Mouse (Mus musculus): Measurements from ENCODE around the gene Suox. TPM values are rescaled to one million over a fixed set of nuclear protein-coding genes. Genes with fewer than 3 reads are reported as not detected.
"Not testable (repeated sequence)": the region's sequence is repeated elsewhere in the genome, so short reads cannot be mapped to it uniquely, and the experiment has no call there.

Suox gene
- polyA plus RNA-seq (2016; fragmentation: Nextera tagmentation; extraction: Ambion mirVana): 10.4 and 10.5 TPM in 2 replicates

DNA sequence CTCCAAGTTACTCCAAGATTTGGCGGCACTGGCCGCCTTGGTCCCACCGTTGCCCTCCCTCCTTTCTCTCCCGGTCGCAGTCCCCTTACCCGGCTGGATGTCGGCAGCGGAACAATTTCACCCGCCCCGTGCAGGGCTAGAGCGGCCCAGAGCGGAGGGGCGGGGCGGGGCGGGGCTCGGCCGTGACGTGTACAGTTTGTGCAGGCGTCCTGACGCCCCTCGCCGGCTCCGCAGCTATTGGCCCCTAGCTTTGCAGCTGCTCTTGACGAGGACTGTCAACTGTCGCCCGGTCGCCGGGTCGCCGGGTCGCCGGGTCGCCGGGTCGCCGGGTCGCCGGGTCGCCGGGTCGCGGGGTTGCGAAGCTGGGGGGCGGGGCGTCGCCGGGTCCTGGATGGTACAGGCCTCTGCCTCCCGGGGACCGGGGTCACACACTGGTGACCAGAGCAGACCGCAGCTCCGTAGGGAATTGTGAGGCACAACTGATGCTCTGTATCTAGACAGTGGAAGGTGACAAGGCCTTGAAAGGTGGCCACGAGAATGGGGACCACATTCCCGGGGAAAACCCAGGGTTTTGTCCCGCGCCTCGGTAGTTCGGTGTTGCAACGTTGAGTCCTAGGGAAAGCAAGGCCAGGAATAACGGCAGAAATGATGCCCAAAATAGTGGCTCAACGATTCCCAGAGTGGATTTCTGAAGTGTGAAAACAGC lies at the start of gene Suox:
Suox (minus strand) TSS at position 311 of the 706 bp plus-strand sequence.
- peak; percentile 96 for ATAC-seq
- Histone ChIP-seq H3K9ac (peak within 1 kb of the TSS; percentile 78), H3K9me3 (replicated peaks) (no peaks in the 10 kb centered on the region), H3K4me3 (peak within 1 kb of the TSS; percentile 75), H3K27ac (peak within 1 kb of the TSS; percentile 80), H3K36me3 (peaks cover 8% of the 10 kb centered on the region), H3K4me2 (peak within 1 kb of the TSS; percentile 99), H3K4me1 (peaks cover 23% of the 10 kb centered on the region), H3K27me3 (replicated peaks) (peaks cover 47% of the 10 kb centered on the region)
- under 1% methylated on average over 45 of the region's 60 CpGs for WGBS (ENCODE audit: insufficient replicate concordance)

DNA sequence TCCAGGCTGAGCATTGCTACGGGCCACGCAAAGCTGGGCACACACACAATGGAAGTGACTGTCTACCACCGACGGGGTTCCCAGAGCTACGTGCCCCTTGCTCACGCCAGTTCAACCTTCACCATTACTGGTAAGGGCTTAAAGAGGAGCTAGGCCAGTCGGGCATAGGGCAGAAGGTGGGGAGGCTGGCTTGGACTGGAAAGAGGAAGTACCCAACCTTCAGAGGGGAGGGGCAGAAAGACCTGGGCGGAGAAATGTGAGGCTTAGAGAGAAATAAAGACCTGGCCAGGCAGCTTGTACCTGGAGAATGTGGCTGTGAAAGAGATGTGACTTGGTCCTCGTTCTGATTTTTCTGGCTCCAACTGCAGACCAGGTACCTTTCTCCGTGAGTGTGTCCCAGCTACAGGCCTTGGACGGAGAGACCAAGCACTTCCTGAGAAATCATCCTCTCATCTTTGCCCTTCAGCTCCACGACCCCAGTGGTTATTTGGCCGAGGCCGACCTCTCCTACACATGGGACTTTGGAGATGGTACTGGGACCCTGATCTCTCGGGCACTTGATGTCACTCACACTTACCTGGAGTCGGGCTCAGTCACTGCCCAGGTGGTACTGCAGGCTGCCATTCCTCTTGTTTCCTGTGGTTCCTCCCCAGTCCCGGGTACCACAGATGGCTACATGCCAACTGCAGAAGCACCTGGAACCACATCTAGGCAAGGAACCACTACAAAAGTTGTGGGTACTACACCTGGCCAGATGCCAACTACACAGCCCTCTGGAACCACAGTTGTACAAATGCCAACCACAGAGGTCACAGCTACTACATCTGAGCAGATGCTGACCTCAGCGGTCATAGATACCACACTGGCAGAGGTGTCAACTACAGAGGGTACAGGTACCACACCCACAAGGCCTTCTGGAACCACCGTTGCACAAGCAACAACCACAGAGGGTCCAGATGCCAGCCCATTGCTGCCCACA lies 42.0 kb upstream of the Suox start:
- ATAC-seq: peak; percentile 16; the same call in 1 of the 2 replicates
- Histone ChIP-seq H3K4me2 (no peak overlapping the region), H3K9me3 (replicated peaks) (no peaks in the 10 kb centered on the region), H3K4me1 (no peaks in the 10 kb centered on the region), H3K36me3 (no peaks in the 10 kb centered on the region), H3K9ac (no peak overlapping the region), H3K27ac (no peak overlapping the region), H3K4me3 (no peak overlapping the region), H3K27me3 (replicated peaks) (0 out of 2 replicates have a peak, but pooled peaks cover 6% of the 10 kb centered on the region)
- 65% methylated on average over 19 of the region's 19 CpGs for WGBS (ENCODE audit: insufficient replicate concordance)

DNA sequence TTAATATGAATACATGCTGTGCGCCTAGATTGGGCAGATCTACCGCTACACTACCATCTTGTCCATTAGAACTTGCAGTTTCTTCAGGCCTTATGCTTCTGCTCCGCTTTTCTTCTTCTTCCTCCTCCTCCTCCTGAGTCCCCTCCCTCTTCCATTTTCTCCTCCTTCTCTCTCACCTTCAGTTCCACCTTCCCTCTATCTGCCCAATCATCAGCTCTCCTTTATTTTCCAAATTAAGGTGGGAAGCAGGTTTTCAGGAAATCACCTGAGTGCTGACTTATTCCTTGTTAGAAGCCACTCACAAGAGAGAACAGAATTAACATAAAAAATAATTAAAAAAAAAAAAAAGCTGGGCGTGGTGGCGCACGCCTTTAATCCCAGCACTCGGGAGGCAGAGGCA lies 37.4 kb upstream of the Suox start:
- WGBS (ENCODE audit: insufficient replicate concordance): 82% methylated on average over 7 of the region's 7 CpGs
- H3K4me1 ChIP-seq; H3K4me3 ChIP-seq; H3K27ac ChIP-seq; H3K36me3 ChIP-seq; H3K4me2 ChIP-seq; H3K9me3 ChIP-seq (replicated peaks); H3K27me3 ChIP-seq (replicated peaks); ATAC-seq; H3K9ac ChIP-seq: not testable (repeated sequence)

DNA sequence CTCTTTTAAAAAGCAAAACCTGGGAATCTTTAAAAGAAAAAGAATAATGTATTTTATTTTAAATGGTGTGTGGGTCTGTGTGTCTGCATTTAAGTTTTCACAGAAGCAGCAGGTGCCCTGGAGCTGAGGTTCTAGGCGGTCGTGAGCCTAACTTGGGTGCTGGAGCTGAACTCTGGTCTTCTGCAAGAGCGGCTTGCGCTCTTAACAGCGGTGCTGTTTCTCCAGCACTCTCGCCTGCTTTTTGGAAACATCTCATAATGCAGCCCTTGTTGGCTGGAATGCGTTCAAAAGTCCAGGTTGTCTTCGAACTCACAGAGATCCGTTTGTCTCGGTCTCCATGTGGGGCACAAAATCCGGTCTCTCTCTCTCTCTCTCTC lies 31.4 kb upstream of the Suox start:
- Histone ChIP-seq H3K27me3 (replicated peaks) (no peaks in the 10 kb centered on the region), H3K36me3 (peaks cover 32% of the 10 kb centered on the region), H3K4me1 (peaks cover 42% of the 10 kb centered on the region), H3K9me3 (replicated peaks) (no peaks in the 10 kb centered on the region), H3K4me2 (peak overlapping the region; percentile 83), H3K27ac (peak overlapping the region; percentile 92), H3K4me3 (peak overlapping the region; percentile 88), H3K9ac (peak overlapping the region; percentile 81)
- 17% methylated on average over 11 of the region's 11 CpGs for WGBS (ENCODE audit: insufficient replicate concordance)
- ATAC-seq: peak; percentile 31; the same call in 1 of the 2 replicates

DNA sequence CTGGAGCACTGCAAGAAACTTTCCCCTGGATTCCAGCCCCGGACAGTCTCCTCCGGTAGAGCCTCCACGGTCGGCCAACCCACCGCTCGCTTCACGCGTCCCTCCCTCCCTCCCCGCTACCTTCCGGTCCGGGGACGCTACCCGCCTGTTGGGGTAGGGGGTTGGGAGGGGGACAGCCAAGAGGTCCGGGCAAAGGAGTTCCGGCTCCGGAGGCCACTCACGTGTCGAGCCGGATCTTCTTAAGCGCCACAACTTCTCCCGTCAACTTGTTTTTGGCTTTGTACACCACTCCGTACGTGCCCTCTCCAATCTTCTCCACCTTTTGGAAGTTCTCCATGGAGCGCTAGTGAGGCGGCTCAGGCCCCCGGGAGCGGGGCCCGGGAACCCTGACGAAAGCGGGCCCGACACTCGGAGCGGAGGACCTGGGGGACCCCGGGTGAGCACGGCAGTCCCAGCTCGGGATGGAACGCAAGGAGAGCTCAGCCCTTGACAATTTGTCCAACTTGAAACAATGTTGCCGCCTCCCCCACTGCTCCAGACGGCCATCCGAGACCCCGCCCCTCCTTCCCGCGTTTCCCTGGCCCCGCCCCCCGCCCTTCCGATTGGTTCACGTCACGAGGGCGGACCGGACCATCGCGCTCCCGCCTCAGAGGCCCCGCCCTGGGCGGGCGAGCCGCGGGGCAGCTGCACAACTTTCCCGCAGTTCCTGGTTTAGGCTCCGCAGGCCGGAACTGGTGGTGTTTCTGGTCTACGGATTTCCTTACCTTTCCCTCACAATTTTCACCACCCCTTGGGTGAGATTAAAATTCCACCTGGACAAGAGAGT lies 30.8 kb upstream of the Suox start, which contains the start of gene Cdk2:
Cdk2 (minus strand) TSS at position 541 of the 826 bp plus-strand sequence.
- Histone ChIP-seq H3K4me1 (peaks cover 48% of the 10 kb centered on the region), H3K36me3 (peaks cover 38% of the 10 kb centered on the region), H3K4me3 (peak within 1 kb of the TSS; percentile 88), H3K9ac (peak within 1 kb of the TSS; percentile 81), H3K9me3 (replicated peaks) (no peaks in the 10 kb centered on the region), H3K27me3 (replicated peaks) (no peaks in the 10 kb centered on the region), H3K27ac (peak within 1 kb of the TSS; percentile 92), H3K4me2 (peak within 1 kb of the TSS; percentile 83)
- WGBS (ENCODE audit: insufficient replicate concordance): under 1% methylated on average over 61 of the region's 62 CpGs
- ATAC-seq: peak; percentile 91

DNA sequence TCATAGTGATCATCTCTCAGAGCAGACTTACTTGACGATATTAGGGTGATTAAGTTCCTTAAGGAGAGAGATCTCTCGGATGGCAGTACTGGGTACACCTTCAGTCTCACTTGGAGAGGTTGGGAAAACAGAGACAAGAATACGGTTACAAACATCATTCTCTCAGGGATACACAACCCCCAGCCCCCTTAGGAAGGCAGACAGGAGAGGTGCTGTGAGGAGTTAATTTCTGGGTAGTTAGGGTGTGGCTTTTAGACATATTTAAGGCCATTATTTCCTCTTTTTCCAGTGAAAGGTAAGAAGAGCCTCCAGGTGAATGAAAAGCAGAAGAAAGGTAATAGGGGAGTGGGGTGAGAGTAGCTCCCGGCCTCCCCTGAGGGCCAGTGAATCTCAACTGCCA lies 30.0 kb upstream of the Suox start, which contains the start of gene Pmel:
Pmel (plus strand) TSS at position 301 of the 400 bp plus-strand sequence.
- ATAC-seq: no peak
- 18% methylated on average over 4 of the region's 4 CpGs for WGBS (ENCODE audit: insufficient replicate concordance)

DNA sequence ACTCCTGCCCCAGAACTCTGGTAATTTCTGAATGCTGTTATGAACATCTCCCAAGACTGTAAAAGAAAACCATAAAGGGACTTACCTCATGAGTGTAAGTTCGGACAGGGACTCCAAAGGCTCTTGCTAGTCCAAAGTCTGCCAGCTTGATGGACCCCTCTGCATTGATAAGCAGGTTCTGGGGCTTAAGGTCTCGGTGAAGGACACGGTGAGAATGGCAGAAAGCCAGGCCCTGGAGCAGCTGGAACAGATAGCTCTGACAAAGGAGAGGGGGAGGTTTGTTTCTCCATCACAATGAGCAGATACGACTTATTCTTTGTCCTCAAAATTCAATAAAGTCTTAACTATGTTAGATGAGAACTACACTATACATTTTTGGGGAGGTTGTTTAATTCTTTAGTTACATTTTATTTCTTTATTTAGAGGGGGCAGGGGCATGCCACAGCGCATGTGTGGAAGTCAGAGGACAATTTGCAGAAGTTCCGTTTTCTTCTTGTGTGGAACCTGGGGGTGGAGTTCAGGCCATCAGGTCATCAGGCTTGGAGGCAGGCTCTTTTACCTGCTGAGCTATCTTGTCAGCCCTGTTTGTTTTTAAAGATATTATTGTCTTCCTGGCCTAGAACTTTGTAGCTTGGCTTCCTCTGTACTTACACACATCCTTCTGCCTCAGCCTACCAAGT lies 28.6 kb upstream of the Suox start:
- no peaks in the 10 kb centered on the region for H3K27me3 ChIP-seq (replicated peaks)
- peak overlapping the region; percentile 23 for H3K27ac ChIP-seq
- peaks cover 57% of the 10 kb centered on the region for H3K4me1 ChIP-seq
- no peak for ATAC-seq
- 58% methylated on average over 6 of the region's 6 CpGs for WGBS (ENCODE audit: insufficient replicate concordance)
- peaks cover 58% of the 10 kb centered on the region for H3K36me3 ChIP-seq
- H3K4me2 ChIP-seq: peak overlapping the region; percentile 83
- H3K4me3 ChIP-seq: no peak overlapping the region
- H3K9ac ChIP-seq: peak overlapping the region; percentile 81; the same call in 1 of the 2 replicates
- H3K9me3 ChIP-seq (replicated peaks): no peaks in the 10 kb centered on the region

More for the DNA sequence above, 30.0 kb upstream of the Suox start, which contains the start of gene Pmel:
- H3K4me1 ChIP-seq: peaks cover 52% of the 10 kb centered on the region
- peak within 1 kb of the TSS; percentile 92 for H3K27ac ChIP-seq
- H3K4me2 ChIP-seq: peak within 1 kb of the TSS; percentile 83
- peak within 1 kb of the TSS; percentile 88 for H3K4me3 ChIP-seq
- peak within 1 kb of the TSS; percentile 81 for H3K9ac ChIP-seq
- H3K36me3 ChIP-seq: peaks cover 46% of the 10 kb centered on the region
- no peaks in the 10 kb centered on the region for H3K27me3 ChIP-seq (replicated peaks)
- no peaks in the 10 kb centered on the region for H3K9me3 ChIP-seq (replicated peaks)

DNA sequence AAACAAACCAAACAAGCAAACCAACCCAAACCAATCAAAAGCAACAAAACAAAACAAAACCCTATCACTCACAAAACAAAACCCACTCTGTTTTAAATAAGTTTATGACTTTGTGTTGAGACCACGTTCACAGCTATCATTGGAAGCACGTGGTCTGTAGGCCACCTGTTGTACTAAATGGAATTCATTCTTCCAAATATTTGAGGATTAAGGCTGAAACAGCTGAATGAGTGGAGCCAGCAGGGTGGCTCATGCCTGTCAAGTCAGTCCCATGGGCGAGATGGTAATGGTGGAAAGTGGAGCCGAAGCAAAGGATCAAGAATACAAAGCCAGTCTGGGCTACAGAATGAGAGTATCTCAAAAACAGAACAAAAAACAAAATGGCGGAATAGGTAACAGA lies 26.8 kb upstream of the Suox start:
- Histone ChIP-seq H3K36me3 (peaks cover 62% of the 10 kb centered on the region), H3K4me2 (no peak overlapping the region), H3K27ac (no peak overlapping the region), H3K9me3 (replicated peaks) (no peaks in the 10 kb centered on the region), H3K4me3 (no peak overlapping the region), H3K9ac (no peak overlapping the region), H3K4me1 (peaks cover 60% of the 10 kb centered on the region), H3K27me3 (replicated peaks) (no peaks in the 10 kb centered on the region)
- ATAC-seq: no peak
- WGBS (ENCODE audit: insufficient replicate concordance): 86% methylated on average over 5 of the region's 5 CpGs

DNA sequence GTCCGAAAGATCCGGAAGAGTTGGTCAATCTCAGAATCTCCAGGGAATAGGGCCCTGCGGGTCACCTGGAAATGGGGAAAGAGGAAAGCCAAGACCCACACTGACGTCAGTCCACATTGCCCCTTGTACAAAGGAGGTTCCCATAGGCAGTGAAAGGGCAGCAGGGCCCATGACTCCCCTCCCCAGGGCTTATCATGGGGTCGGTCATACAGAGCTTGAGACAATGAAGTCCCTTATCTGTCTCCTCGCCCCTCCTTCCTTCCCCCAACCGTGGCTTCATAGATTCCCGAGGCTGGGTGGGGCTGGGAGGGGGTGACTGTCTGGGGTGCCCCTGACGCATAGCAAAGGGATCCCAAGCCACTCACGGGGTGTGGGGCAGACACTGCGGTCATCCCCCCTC lies 25.7 kb upstream of the Suox start:
- Histone ChIP-seq H3K4me1 (peaks cover 61% of the 10 kb centered on the region), H3K9me3 (replicated peaks) (no peaks in the 10 kb centered on the region), H3K4me3 (no peak overlapping the region), H3K4me2 (no peak overlapping the region), H3K27ac (0 out of 2 replicates have a peak overlapping the region, but pooled peaks have one; percentile 10), H3K27me3 (replicated peaks) (no peaks in the 10 kb centered on the region), H3K9ac (0 out of 2 replicates have a peak overlapping the region, but pooled peaks have one; percentile 43), H3K36me3 (peaks cover 62% of the 10 kb centered on the region)
- WGBS (ENCODE audit: insufficient replicate concordance): 36% methylated on average over 11 of the region's 11 CpGs
- no peak for ATAC-seq

DNA sequence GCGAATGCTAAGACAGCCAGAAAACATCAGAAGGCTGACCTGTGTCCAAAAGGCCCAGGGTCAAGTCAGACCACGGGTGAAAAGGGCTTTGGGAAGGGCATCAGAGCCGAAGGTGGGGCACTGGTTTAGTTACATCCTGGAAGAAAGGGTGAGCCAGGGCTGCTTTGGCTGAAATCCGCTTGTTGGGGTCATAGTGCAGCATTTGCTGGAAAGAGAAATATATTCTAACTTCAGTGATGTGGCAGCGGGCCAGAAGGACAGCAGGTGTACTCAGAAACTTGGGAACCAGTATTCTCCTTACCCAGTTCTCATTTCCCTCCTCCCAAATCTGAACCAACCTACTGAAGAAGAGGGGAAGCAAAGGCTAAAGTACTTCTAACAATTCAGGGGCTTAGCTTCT lies 25.1 kb upstream of the Suox start:
- no peak overlapping the region for H3K4me3 ChIP-seq
- WGBS (ENCODE audit: insufficient replicate concordance): 74% methylated on average over 5 of the region's 5 CpGs
- no peak overlapping the region for H3K9ac ChIP-seq
- no peak for ATAC-seq
- no peaks in the 10 kb centered on the region for H3K9me3 ChIP-seq (replicated peaks)
- H3K4me2 ChIP-seq: no peak overlapping the region
- H3K4me1 ChIP-seq: peaks cover 62% of the 10 kb centered on the region
- no peaks in the 10 kb centered on the region for H3K27me3 ChIP-seq (replicated peaks)
- H3K27ac ChIP-seq: no peak overlapping the region
- peaks cover 64% of the 10 kb centered on the region for H3K36me3 ChIP-seq
